Comparison of ENCODE assay signal across 32 mouse cellular contexts in the genomic region with DNA sequence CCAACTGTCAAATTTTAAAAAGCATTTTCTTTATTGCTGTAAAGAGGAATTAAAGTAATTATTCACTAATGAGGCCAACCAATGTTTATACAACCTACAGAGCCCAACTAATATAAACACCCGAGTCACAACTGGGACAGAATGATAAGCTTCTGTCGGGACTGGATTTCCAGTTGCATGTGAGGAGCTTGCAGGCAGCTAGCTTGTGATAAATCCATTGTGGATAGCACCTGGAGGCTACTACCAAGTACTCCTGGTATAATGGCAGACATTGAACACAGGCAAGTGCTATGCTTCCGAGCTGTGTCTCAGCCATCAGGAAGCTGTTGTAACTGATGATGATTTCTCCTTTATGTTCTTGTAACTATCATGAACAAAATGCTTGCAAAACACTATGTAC. TPM values are rescaled to one million over a fixed set of nuclear protein-coding genes. Genes with fewer than 3 reads are reported as not detected.
DNase-seq lines count a peak whose midpoint lies in the region; ATAC-seq and TF ChIP-seq lines count a peak whose summit lies in the region.
"Had no signal": no experiment of that assay in that cellular context is flagged by ENCODE, and none has a peak within 500 bp of the region (broad histone marks: within the 10 kb centered on the region; RNA-seq: fewer than 3 reads in every experiment).

No protein-coding gene starts in this region.

- WGBS in liver, embryonic 11.5 days: 49% methylated on average over 3 of the region's 3 CpGs
- WGBS in liver, embryonic 14.5 days (ENCODE audit: insufficient replicate concordance): 32% methylated on average over 3 of the region's 3 CpGs

- peaks cover 3% of the 10 kb centered on the region for H3K4me1 ChIP-seq in liver, embryonic 11.5 days (replicated peaks; ENCODE audit: control insufficient read depth, insufficient read depth, low read length)
- peaks cover 0 to 5% of the 10 kb centered on the region in 2 experiments; a peak in 3 of 4 replicates for H3K4me1 ChIP-seq in liver, embryonic 14.5 days (replicated peaks; ENCODE audit: control insufficient read depth in 2 of 2, insufficient read depth in 2 of 2, low read length in 1 of 2)
- H3K4me1 ChIP-seq: embryonic facial prominence, embryonic 13.5 days; forebrain, embryonic 10.5 days; heart, embryonic 10.5 days; hindbrain, embryonic 13.5 days had no signal

- H3K27me3 ChIP-seq in liver, embryonic 11.5 days (replicated peaks; ENCODE audit: control insufficient read depth, insufficient read depth, low read length): no peaks in the 10 kb centered on the region
- no peaks in the 10 kb centered on the region for H3K27me3 ChIP-seq in liver, embryonic 14.5 days (ENCODE audit: control insufficient read depth, insufficient read depth, low read length)
- H3K27me3 ChIP-seq: embryonic facial prominence, embryonic 13.5 days; hindbrain, embryonic 13.5 days; Patski had no signal

- peak; percentile 70 for ATAC-seq in liver, embryonic 11.5 days (replicated peaks; ENCODE audit: low FRiP score)
- ATAC-seq in erythroblast, adult 5-6 weeks (replicated peaks; ENCODE audit: low FRiP score, poor library complexity, severe bottlenecking): peak; percentile 62
- ATAC-seq in liver, embryonic 14.5 days (ENCODE audit: insufficient read depth): peak; percentile 62
- ATAC-seq in megakaryocyte progenitor cell, adult 5-6 weeks (replicated peaks; ENCODE audit: poor library complexity): peak; percentile 54; the same call in 1 of the 2 replicates
- ATAC-seq: activated CD4-positive, CD25-positive, alpha-beta regulatory T cell, adult 4 months; CD4-positive, CD25-positive, alpha-beta regulatory T cell, adult 4 months; forebrain, embryonic 14.5 days; hindbrain, postnatal 0 days; Patski had no signal

- H3K4me3 ChIP-seq in liver, embryonic 11.5 days (ENCODE audit: low read depth, low read length): no peak overlapping the region
- H3K4me3 ChIP-seq in liver, embryonic 14.5 days (ENCODE audit: insufficient read depth in 1 of 2, low read depth in 2 of 2, low read length in 2 of 2): no peak overlapping the region
- H3K4me3 ChIP-seq: embryonic facial prominence, embryonic 13.5 days; forebrain, embryonic 10.5 days; heart, embryonic 10.5 days; hindbrain, embryonic 13.5 days had no signal

- H3K4me2 ChIP-seq in liver, embryonic 11.5 days: no peak overlapping the region
- no peak overlapping the region for H3K4me2 ChIP-seq in liver, embryonic 14.5 days (ENCODE audit: low read depth)
- H3K4me2 ChIP-seq: embryonic facial prominence, embryonic 13.5 days; hindbrain, embryonic 13.5 days had no signal

- no peak for DNase-seq in liver, embryonic 11.5 days (ENCODE audit: low spot score)
- no peak for DNase-seq in liver
- DNase-seq in liver, embryonic 14.5 days (ENCODE audit: low read depth in 3 of 3, low spot score in 3 of 3): peak in 2 of 3 experiments; percentile 20 to 27
- DNase-seq in ovary, postnatal 14 days (ENCODE audit: low spot score): no peak
- DNase-seq in embryo, embryonic 9.5 days (ENCODE audit: extremely low spot score): no peak
- no peak for DNase-seq in left cerebral cortex, adult 8-10 months (ENCODE audit: low spot score in 2 of 2)
- DNase-seq: adrenal gland, adult 2 months; adrenal gland, postnatal 25 days; B cell, adult 2 months; cerebellum, adult 11 months; cerebellum, adult 8-10 months; cerebellum, postnatal 14 days; embryo, embryonic 11 days; gastrocnemius, postnatal 36 days; heart, adult 18-20 months; heart, postnatal 10 days; heart, postnatal 4 days had no signal

- peaks cover 23% of the 10 kb centered on the region for H3K36me3 ChIP-seq in liver, embryonic 11.5 days (ENCODE audit: control insufficient read depth, insufficient read depth, low read length)
- H3K36me3 ChIP-seq in liver, embryonic 14.5 days (replicated peaks; ENCODE audit: control insufficient read depth, insufficient read depth, low read depth): peaks cover 19% of the 10 kb centered on the region

- peak; percentile 54; the same call in 1 of the 2 replicates for TF ChIP-seq EP300 in liver, embryonic 14.5 days (IDR thresholded peaks at IDR 0.05; ENCODE audit: low read depth)

- no peaks in the 10 kb centered on the region for H3K9me3 ChIP-seq in liver, embryonic 11.5 days (ENCODE audit: control insufficient read depth, low read length)
- no peaks in the 10 kb centered on the region for H3K9me3 ChIP-seq in liver, embryonic 14.5 days (ENCODE audit: control insufficient read depth, low read length)
- H3K9me3 ChIP-seq: embryonic facial prominence, embryonic 13.5 days; forebrain, embryonic 10.5 days; G1E; heart, embryonic 10.5 days; hindbrain, embryonic 13.5 days had no signal

- no peak overlapping the region for H3K27ac ChIP-seq in liver, embryonic 11.5 days (ENCODE audit: low read depth, low read length)
- no peak overlapping the region for H3K27ac ChIP-seq in liver, embryonic 14.5 days
- H3K27ac ChIP-seq: embryonic facial prominence, embryonic 13.5 days; forebrain, embryonic 10.5 days; heart, embryonic 10.5 days; hindbrain, embryonic 13.5 days; hindbrain, postnatal 0 days had no signal

- H3K9ac ChIP-seq in liver, embryonic 11.5 days (ENCODE audit: low read depth, low read length): no peak overlapping the region
- no peak overlapping the region for H3K9ac ChIP-seq in liver, embryonic 14.5 days (replicated peaks)
- H3K9ac ChIP-seq: embryonic facial prominence, embryonic 13.5 days; hindbrain, embryonic 13.5 days had no signal

- TF ChIP-seq CTCF in liver, embryonic 14.5 days (IDR thresholded peaks at IDR 0.05; ENCODE audit: low read depth): no peak

RNA-seq across cellular contexts. Expression of a gene that starts 32.5 kb away (rescaled TPM):
- 110 and 131 TPM in 2 replicates for polyA plus RNA-seq in liver, embryonic 11.5 days (2014; fragmentation: Nextera tagmentation; extraction: Ambion mirVana)
- 54.8 and 59.8 TPM in 2 replicates for total RNA-seq in erythroblast, adult 5-6 weeks (2015; ENCODE audit: low replicate concordance)
- 29.2 and 32.8 TPM in 2 replicates for total RNA-seq in erythroblast, adult 5-6 weeks (2017; ENCODE audit: low replicate concordance)
- 14.4 and 20.9 TPM in 2 replicates for polyA plus RNA-seq in liver, embryonic 14.5 days (2012; rRNA removed)
- polyA plus RNA-seq in liver, embryonic 14.5 days (2014; fragmentation: Nextera tagmentation; extraction: Ambion mirVana): 69.0 and 77.5 TPM in 2 replicates
- 107 and 116 TPM in 2 replicates for total RNA-seq in megakaryocyte progenitor cell, adult 5-6 weeks (2015)
- 68.9 and 71.3 TPM in 2 replicates for total RNA-seq in megakaryocyte progenitor cell, adult 5-6 weeks (2017)
- 10 to 100 TPM; 20.2 to 24.4 (median 23.5) TPM for total RNA-seq in left cerebral cortex, adult 8-10 months (2022)

RNA-seq across cellular contexts. Expression of a gene that starts 35.4 kb away (rescaled TPM):
- 37.1 and 37.6 TPM in 2 replicates for polyA plus RNA-seq in liver, embryonic 11.5 days (2014; fragmentation: Nextera tagmentation; extraction: Ambion mirVana)
- total RNA-seq in erythroblast, adult 5-6 weeks (2015; ENCODE audit: low replicate concordance): 6.0 and 16.9 TPM in 2 replicates
- total RNA-seq in erythroblast, adult 5-6 weeks (2017; ENCODE audit: low replicate concordance): 8.5 and 23.1 TPM in 2 replicates
- polyA plus RNA-seq in liver, embryonic 14.5 days (2012; rRNA removed): 5.8 and 9.4 TPM in 2 replicates
- polyA plus RNA-seq in liver, embryonic 14.5 days (2014; fragmentation: Nextera tagmentation; extraction: Ambion mirVana): 20.1 and 20.6 TPM in 2 replicates
- 41.4 and 45.6 TPM in 2 replicates for total RNA-seq in megakaryocyte progenitor cell, adult 5-6 weeks (2015)
- total RNA-seq in megakaryocyte progenitor cell, adult 5-6 weeks (2017): 39.4 and 47.6 TPM in 2 replicates
- total RNA-seq in left cerebral cortex, adult 8-10 months (2022): 100 to 1,000 TPM in 2 of 4 experiments, 10 to 100 TPM in 2; 77.8 to 116 (median 101) TPM

RNA-seq across cellular contexts. Expression of a gene that starts 54.2 kb away (rescaled TPM):
- not detected in 2 replicates for polyA plus RNA-seq in liver, embryonic 11.5 days (2014; fragmentation: Nextera tagmentation; extraction: Ambion mirVana)
- not detected in 2 replicates for total RNA-seq in erythroblast, adult 5-6 weeks (2015; ENCODE audit: low replicate concordance)
- not detected in 2 replicates for total RNA-seq in erythroblast, adult 5-6 weeks (2017; ENCODE audit: low replicate concordance)
- not detected in 2 replicates for polyA plus RNA-seq in liver, embryonic 14.5 days (2012; rRNA removed)
- not detected in 2 replicates for polyA plus RNA-seq in liver, embryonic 14.5 days (2014; fragmentation: Nextera tagmentation; extraction: Ambion mirVana)
- total RNA-seq in megakaryocyte progenitor cell, adult 5-6 weeks (2015): not detected in 2 replicates
- not detected in 2 replicates for total RNA-seq in megakaryocyte progenitor cell, adult 5-6 weeks (2017)
- total RNA-seq in left cerebral cortex, adult 8-10 months (2022): not detected
- total RNA-seq: adrenal gland, adult 2 months; adrenal gland, postnatal 25 days; common myeloid progenitor, adult 5-6 weeks; G1E; gastrocnemius, adult 8-10 months; gastrocnemius, postnatal 36 days; heart, adult 18-20 months; heart, postnatal 10 days; heart, postnatal 4 days; hindbrain, postnatal 0 days had no signal
- polyA plus RNA-seq: activated CD4-positive, CD25-positive, alpha-beta regulatory T cell, adult 4 months; adrenal gland, adult 2 months; CD4-positive, CD25-positive, alpha-beta regulatory T cell, adult 4 months; embryonic facial prominence, embryonic 13.5 days; forebrain, embryonic 10.5 days; forebrain, embryonic 14.5 days; G1E; heart, embryonic 14.5 days; hindbrain, embryonic 13.5 days; hindbrain, postnatal 0 days; Patski had no signal

RNA-seq across cellular contexts. Expression of a gene that starts 58.3 kb away (rescaled TPM):
- polyA plus RNA-seq in liver, embryonic 11.5 days (2014; fragmentation: Nextera tagmentation; extraction: Ambion mirVana): not detected in 2 replicates
- not detected in 2 replicates for total RNA-seq in erythroblast, adult 5-6 weeks (2015; ENCODE audit: low replicate concordance)
- total RNA-seq in erythroblast, adult 5-6 weeks (2017; ENCODE audit: low replicate concordance): not detected in 2 replicates
- not detected in 2 replicates for polyA plus RNA-seq in liver, embryonic 14.5 days (2012; rRNA removed)
- polyA plus RNA-seq in liver, embryonic 14.5 days (2014; fragmentation: Nextera tagmentation; extraction: Ambion mirVana): not detected in 2 replicates
- not detected in 2 replicates for total RNA-seq in megakaryocyte progenitor cell, adult 5-6 weeks (2015)
- total RNA-seq in megakaryocyte progenitor cell, adult 5-6 weeks (2017): not detected in 2 replicates
- total RNA-seq in left cerebral cortex, adult 8-10 months (2022): not detected
- total RNA-seq: adrenal gland, adult 2 months; adrenal gland, postnatal 25 days; common myeloid progenitor, adult 5-6 weeks; gastrocnemius, adult 8-10 months; gastrocnemius, postnatal 36 days; heart, adult 18-20 months; heart, postnatal 10 days; heart, postnatal 4 days; hindbrain, postnatal 0 days had no signal
- polyA plus RNA-seq: adrenal gland, adult 2 months; embryonic facial prominence, embryonic 13.5 days; forebrain, embryonic 10.5 days; forebrain, embryonic 14.5 days; G1E; heart, embryonic 10.5 days; heart, embryonic 14.5 days; hindbrain, embryonic 13.5 days; hindbrain, postnatal 0 days; Patski had no signal

Comparison
In these comparisons a context has a peak if more than half of its experiments do, and no peak if none do; other contexts are left out.
1. DNase-seq: peak in liver, embryonic 14.5 days (2 of 3); none in liver, embryonic 11.5 days (single experiment), liver (single experiment), ovary, postnatal 14 days (single experiment), embryo, embryonic 9.5 days (single experiment) and left cerebral cortex, adult 8-10 months (0 of 2).
2. Peak in every context shown above with its lines, with median percentiles within 50 percentile points of each other: ATAC-seq.